Mouse (Mus musculus): ENCODE measurements at regions not wholly inside any gene's neighbourhood (a gene's known extent, or its start where the extent isn't known, plus 50 kb on each side); places are given as distances from the start of the nearest gene placed in this dataset.

DNA sequence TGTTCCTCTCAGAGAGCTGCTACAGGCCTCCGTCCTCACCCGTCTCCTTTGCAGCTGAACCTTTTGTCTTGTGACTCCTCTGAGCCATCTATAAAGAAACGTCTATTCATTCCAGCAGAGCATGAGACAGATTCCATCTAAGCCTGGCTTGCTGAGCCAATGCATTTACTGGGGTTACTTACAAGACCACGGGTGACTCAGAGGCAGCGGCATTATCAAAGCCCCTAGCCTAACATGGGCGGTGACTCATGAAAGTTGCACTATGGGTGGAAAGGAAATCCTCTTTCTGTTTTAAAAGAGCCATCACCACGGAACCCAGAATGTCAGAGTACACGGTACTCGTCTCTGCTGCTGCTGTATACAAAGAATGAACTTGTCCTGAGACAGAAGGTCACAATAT, 62.8 kb upstream of the Rbms3 start:
- TF ChIP-seq CTCF (IDR thresholded peaks at IDR 0.05; ENCODE audit: borderline replicate concordance, insufficient read depth, low read length) (no peak), POLR2A (IDR thresholded peaks at IDR 0.05; ENCODE audit: low read depth, low read length) (no peak)

Data from embryonic fibroblast, embryonic 13.5 days (primary cell).